Mouse (Mus musculus) embryonic facial prominence, embryonic 13.5 days (tissue): ENCODE measurements at regions not wholly inside any gene's neighbourhood (a gene's known extent, or its start where the extent isn't known, plus 50 kb on each side); places are given as distances from the start of the nearest gene placed in this dataset.

Experiments used
- ATAC-seq: fragments of 200-750 bp; cut with Nextera tagmentation; 2 replicates; pipeline ENCODE4 v1.8.0; 2017; ENCODE audit warnings: low read depth; ENCODE audit not compliant: insufficient number of reproducible peaks, insufficient read depth, low FRiP score, low TSS enrichment
- H3K27ac ChIP-seq: fragments of 300-500 bp; sonication (generic); 2 replicates; pipeline ENCODE4 v1.5.1; 2015; ENCODE audit warnings: moderate library complexity, mild to moderate bottlenecking, inconsistent platforms
- H3K27me3 ChIP-seq: fragments of 300-500 bp; sonication (generic); 2 replicates; pipeline ENCODE4 v1.6.1; 2015; ENCODE audit warnings: mild to moderate bottlenecking, inconsistent platforms
- H3K36me3 ChIP-seq: fragments of 300-500 bp; sonication (generic); 2 replicates; pipeline ENCODE4 v1.6.1; 2015; ENCODE audit warnings: mild to moderate bottlenecking, inconsistent platforms
- H3K4me1 ChIP-seq: fragments of 300-500 bp; sonication (generic); 2 replicates; pipeline ENCODE4 v1.6.1; 2015; ENCODE audit warnings: inconsistent platforms
- H3K4me2 ChIP-seq: fragments of 300-500 bp; sonication (generic); 2 replicates; pipeline ENCODE4 v1.6.1; 2015; ENCODE audit warnings: moderate library complexity, mild to moderate bottlenecking, inconsistent platforms
- H3K4me3 ChIP-seq: fragments of 300-500 bp; sonication (generic); 2 replicates; pipeline ENCODE4 v1.5.1; 2015; ENCODE audit warnings: mild to moderate bottlenecking, inconsistent platforms
- H3K9ac ChIP-seq: fragments of 300-500 bp; sonication (generic); 2 replicates; pipeline ENCODE4 v1.6.1; 2015; ENCODE audit warnings: mild to moderate bottlenecking, inconsistent platforms
- H3K9me3 ChIP-seq: fragments of 300-500 bp; sonication (generic); 2 replicates; pipeline ENCODE4 v1.6.1; 2016; ENCODE audit warnings: inconsistent platforms
- WGBS: fragments of 180-500 bp; shearing (Covaris S2); methylation state at CpG from one replicate; pipeline ENCODE4 v1.1.7; 2015; ENCODE audit warnings: mixed read lengths; 5-methylcytosine and 5-hydroxymethylcytosine counted together

- H3K36me3 ChIP-seq: no peaks in the 10 kb centered on the region
- WGBS: under 1% methylated on average over 58 of the region's 58 CpGs
- H3K27ac ChIP-seq: no peak overlapping the region
- H3K27me3 ChIP-seq: peaks cover 99% of the 10 kb centered on the region
- H3K4me3 ChIP-seq: peak overlapping the region; percentile 14
- ATAC-seq: no peak
- peaks cover 7% of the 10 kb centered on the region for H3K4me1 ChIP-seq
- no peaks in the 10 kb centered on the region for H3K9me3 ChIP-seq
- H3K4me2 ChIP-seq: peak overlapping the region; percentile 22
- H3K9ac ChIP-seq: no peak overlapping the region
Measured at GRCm38 (mm10) chr7:79543231-79544071, 74.0 kb downstream of the Rhcg start.

GRCm38 (mm10) chr7:79542379-79543015, 75.0 kb downstream of the Rhcg start:
- WGBS: under 1% methylated on average over 23 of the region's 23 CpGs
- H3K4me3 ChIP-seq: no peak overlapping the region
- no peaks in the 10 kb centered on the region for H3K36me3 ChIP-seq

GRCm38 (mm10) chr7:79540246-79540645, 74.1 kb upstream of the Polg start:
- WGBS: 19% methylated on average over 2 of the region's 2 CpGs
- ATAC-seq: no peak

More at GRCm38 (mm10) chr7:79542379-79543015, 75.0 kb downstream of the Rhcg start:
- Histone ChIP-seq H3K27ac (no peak overlapping the region), H3K9ac (no peak overlapping the region), H3K4me1 (peaks cover 7% of the 10 kb centered on the region), H3K9me3 (no peaks in the 10 kb centered on the region), H3K27me3 (peaks cover 99% of the 10 kb centered on the region), H3K4me2 (no peak overlapping the region)
- ATAC-seq: no peak

GRCm38 (mm10) chr7:79539426-79539825, 73.3 kb upstream of the Polg start:
- Histone ChIP-seq H3K9me3 (no peaks in the 10 kb centered on the region), H3K27me3 (peaks cover 99% of the 10 kb centered on the region), H3K4me3 (no peak overlapping the region), H3K9ac (no peak overlapping the region), H3K4me2 (no peak overlapping the region), H3K36me3 (no peaks in the 10 kb centered on the region), H3K27ac (no peak overlapping the region), H3K4me1 (peaks cover 24% of the 10 kb centered on the region)
- no peak for ATAC-seq
- 6% methylated on average over 3 of the region's 3 CpGs for WGBS

More at GRCm38 (mm10) chr7:79540246-79540645, 74.1 kb upstream of the Polg start:
- Histone ChIP-seq H3K4me3 (no peak overlapping the region), H3K9ac (no peak overlapping the region), H3K4me2 (no peak overlapping the region), H3K4me1 (peaks cover 22% of the 10 kb centered on the region), H3K27ac (no peak overlapping the region), H3K27me3 (peaks cover 99% of the 10 kb centered on the region), H3K9me3 (no peaks in the 10 kb centered on the region), H3K36me3 (no peaks in the 10 kb centered on the region)

- no peaks in the 10 kb centered on the region for H3K9me3 ChIP-seq
- H3K27me3 ChIP-seq: peaks cover 99% of the 10 kb centered on the region
- peak overlapping the region; percentile 42 for H3K4me3 ChIP-seq
- peaks cover 24% of the 10 kb centered on the region for H3K4me1 ChIP-seq
- no peak overlapping the region for H3K27ac ChIP-seq
- ATAC-seq: no peak
- under 1% methylated on average over 27 of the region's 27 CpGs for WGBS
- H3K9ac ChIP-seq: peak overlapping the region; percentile 55
- H3K4me2 ChIP-seq: peak overlapping the region; percentile 75
- H3K36me3 ChIP-seq: no peaks in the 10 kb centered on the region
Measured at GRCm38 (mm10) chr7:79536157-79536641, 70.0 kb upstream of the Polg start.

- peak overlapping the region; percentile 75 for H3K4me2 ChIP-seq
- no peaks in the 10 kb centered on the region for H3K36me3 ChIP-seq
- peak overlapping the region; percentile 55 for H3K9ac ChIP-seq
- no peaks in the 10 kb centered on the region for H3K9me3 ChIP-seq
- H3K27ac ChIP-seq: no peak overlapping the region
- under 1% methylated on average over 65 of the region's 66 CpGs for WGBS
- ATAC-seq: peak; percentile 65; the same call in 1 of the 2 replicates
- H3K4me1 ChIP-seq: peaks cover 26% of the 10 kb centered on the region
- H3K27me3 ChIP-seq: peaks cover 100% of the 10 kb centered on the region
- peak overlapping the region; percentile 42 for H3K4me3 ChIP-seq
Measured at GRCm38 (mm10) chr7:79535251-79536111, 69.3 kb upstream of the Polg start.

- no peaks in the 10 kb centered on the region for H3K36me3 ChIP-seq
- peak overlapping the region; percentile 42; the same call in 1 of the 2 replicates for H3K4me3 ChIP-seq
- no peak overlapping the region for H3K27ac ChIP-seq
- H3K9me3 ChIP-seq: no peaks in the 10 kb centered on the region
- ATAC-seq: no peak
- peaks cover 100% of the 10 kb centered on the region for H3K27me3 ChIP-seq
- 11% methylated on average over 7 of the region's 7 CpGs for WGBS
- no peak overlapping the region for H3K4me2 ChIP-seq
- no peak overlapping the region for H3K9ac ChIP-seq
- H3K4me1 ChIP-seq: peaks cover 26% of the 10 kb centered on the region
Measured at GRCm38 (mm10) chr7:79534819-79535218, 68.7 kb upstream of the Polg start.

GRCm38 (mm10) chr7:79534381-79534780, 68.2 kb upstream of the Polg start:
- no peak overlapping the region for H3K27ac ChIP-seq
- 8% methylated on average over 5 of the region's 5 CpGs for WGBS
- no peak for ATAC-seq

GRCm38 (mm10) chr7:79532626-79533140, 66.5 kb upstream of the Polg start:
- no peak overlapping the region for H3K27ac ChIP-seq
- H3K4me3 ChIP-seq: no peak overlapping the region
- H3K36me3 ChIP-seq: no peaks in the 10 kb centered on the region
- H3K4me1 ChIP-seq: peaks cover 26% of the 10 kb centered on the region
- H3K9me3 ChIP-seq: no peaks in the 10 kb centered on the region
- no peak overlapping the region for H3K9ac ChIP-seq
- ATAC-seq: no peak
- WGBS: 59% methylated on average over 5 of the region's 5 CpGs
- no peak overlapping the region for H3K4me2 ChIP-seq
- H3K27me3 ChIP-seq: peaks cover 98% of the 10 kb centered on the region

More at GRCm38 (mm10) chr7:79534381-79534780, 68.2 kb upstream of the Polg start:
- Histone ChIP-seq H3K27me3 (peaks cover 100% of the 10 kb centered on the region), H3K4me3 (no peak overlapping the region), H3K4me2 (no peak overlapping the region), H3K36me3 (no peaks in the 10 kb centered on the region), H3K9ac (no peak overlapping the region), H3K9me3 (no peaks in the 10 kb centered on the region), H3K4me1 (peaks cover 26% of the 10 kb centered on the region)

- no peaks in the 10 kb centered on the region for H3K9me3 ChIP-seq
- no peak overlapping the region for H3K4me3 ChIP-seq
- H3K27me3 ChIP-seq: peaks cover 98% of the 10 kb centered on the region
- H3K9ac ChIP-seq: no peak overlapping the region
- no peaks in the 10 kb centered on the region for H3K36me3 ChIP-seq
- no peak overlapping the region for H3K27ac ChIP-seq
- no peak for ATAC-seq
- no peak overlapping the region for H3K4me2 ChIP-seq
- peaks cover 26% of the 10 kb centered on the region for H3K4me1 ChIP-seq
- WGBS: 12% methylated on average over 12 of the region's 12 CpGs
Measured at GRCm38 (mm10) chr7:79531551-79532356, 65.6 kb upstream of the Polg start.
